Mouse (Mus musculus) retina, postnatal 1 day (tissue): Measurements from ENCODE around the gene Znrf2.

ENCODE experiments used
- DNase-seq: peaks from one replicate; pipeline ENCODE4 v3.0.0-alpha.2; 2012

Gene Znrf2

GRCm38 (mm10) chr6:54816388-54817065 is at the start of gene Znrf2:
Gene Znrf2, plus strand, starts transcription at chr6:54816916.
- DNase-seq = peak; percentile 98

- DNase-seq = peak; percentile 9
Measured at GRCm38 (mm10) chr6:54767746-54768145, 49.0 kb upstream of the Znrf2 start.

- DNase-seq = no peak
Measured at GRCm38 (mm10) chr6:54770766-54771165, 46.0 kb upstream of the Znrf2 start.

GRCm38 (mm10) chr6:54771171-54771570 is 45.5 kb upstream of the Znrf2 start:
- DNase-seq = peak; percentile 14

GRCm38 (mm10) chr6:54772078-54772477 is 44.6 kb upstream of the Znrf2 start:
- DNase-seq = no peak

- DNase-seq = no peak
Measured at GRCm38 (mm10) chr6:54775739-54776138, 41.0 kb upstream of the Znrf2 start.

- peak; percentile 59 for DNase-seq
Measured at GRCm38 (mm10) chr6:54777661-54778060, 39.1 kb upstream of the Znrf2 start.

GRCm38 (mm10) chr6:54779968-54780367 is 36.7 kb upstream of the Znrf2 start:
- no peak for DNase-seq

- no peak for DNase-seq
Measured at GRCm38 (mm10) chr6:54780569-54781304, 36.0 kb upstream of the Znrf2 start.

- peak; percentile 64 for DNase-seq
Measured at GRCm38 (mm10) chr6:54781881-54782280, 34.8 kb upstream of the Znrf2 start.

- DNase-seq = no peak
Measured at GRCm38 (mm10) chr6:54785098-54785730, 31.5 kb upstream of the Znrf2 start.

GRCm38 (mm10) chr6:54786766-54787165 is 29.9 kb upstream of the Znrf2 start:
- DNase-seq = no peak

GRCm38 (mm10) chr6:54788493-54788892 is 28.2 kb upstream of the Znrf2 start:
- DNase-seq = no peak

- DNase-seq = no peak
Measured at GRCm38 (mm10) chr6:54789139-54789538, 27.6 kb upstream of the Znrf2 start.

GRCm38 (mm10) chr6:54790071-54790470 is 26.6 kb upstream of the Znrf2 start:
- no peak for DNase-seq

- DNase-seq = no peak
Measured at GRCm38 (mm10) chr6:54793853-54794252, 22.9 kb upstream of the Znrf2 start.

GRCm38 (mm10) chr6:54794372-54794771 is 22.3 kb upstream of the Znrf2 start:
- DNase-seq = no peak

- no peak for DNase-seq
Measured at GRCm38 (mm10) chr6:54794991-54795390, 21.7 kb upstream of the Znrf2 start.

- DNase-seq = no peak
Measured at GRCm38 (mm10) chr6:54795971-54796370, 20.7 kb upstream of the Znrf2 start.

GRCm38 (mm10) chr6:54802348-54802747 is 14.4 kb upstream of the Znrf2 start:
- DNase-seq = no peak

- DNase-seq = no peak
Measured at GRCm38 (mm10) chr6:54804066-54804864, 12.5 kb upstream of the Znrf2 start.

GRCm38 (mm10) chr6:54805779-54806178 is 10.9 kb upstream of the Znrf2 start:
- no peak for DNase-seq
